Mouse (Mus musculus) hematopoietic stem cell, adult 5-6 weeks (primary cell): Measurements from ENCODE around the gene 4930402F06Rik. TPM values are rescaled to one million over a fixed set of nuclear protein-coding genes. Genes with fewer than 3 reads are reported as not detected.

Experiments used
- ATAC-seq, 2 experiments: fragments of 125-278 bp in 1 of 2; replicated peaks in 1 of 2; 2 replicates each; pipeline ENCODE4 v1.8.0; 2016 to 2017; ENCODE audit warnings: inconsistent platforms in 2 of 2, mild to moderate bottlenecking in 2 of 2, moderate number of reproducible peaks in 2 of 2, low read depth in 1 of 2, moderate TSS enrichment in 1 of 2; ENCODE audit not compliant: low FRiP score in 2 of 2, poor library complexity in 2 of 2, severe bottlenecking in 2 of 2, insufficient read depth in 1 of 2, low TSS enrichment in 1 of 2
- total RNA-seq: library from RNA; stranded (forward); fragments of 172-1452, 232-1000 nt; gene quantifications from 2 replicates; pipeline ENCODE4 v1.2.3, GENCODE M21; 2017

The 4930402F06Rik gene
- total RNA-seq, 1 experiment from 2014 or later: not detected

GRCm38 (mm10) chr2:35385441-35385871 is 11.5 kb downstream of the 4930402F06Rik start:
- ATAC-seq: no peak

GRCm38 (mm10) chr2:35379306-35379705 is 17.7 kb downstream of the 4930402F06Rik start:
- no peak for ATAC-seq

GRCm38 (mm10) chr2:35377600-35377999 is 19.4 kb downstream of the 4930402F06Rik start:
- peak; percentile 42 to 51 for ATAC-seq

GRCm38 (mm10) chr2:35373003-35373402 is 24.0 kb downstream of the 4930402F06Rik start:
- no peak for ATAC-seq

- ATAC-seq: no peak
These were observed 26.3 kb downstream of the 4930402F06Rik start for GRCm38 (mm10) chr2:35370686-35371085.

- ATAC-seq: no peak
These were observed 29.3 kb downstream of the 4930402F06Rik start, which contains the start of gene 4930568D16Rik for GRCm38 (mm10) chr2:35367629-35368028. Gene 4930568D16Rik (minus strand): TSS chr2:35367729.

- ATAC-seq: peak; percentile 80 to 91
These were observed 47.8 kb downstream of the 4930402F06Rik start for GRCm38 (mm10) chr2:35349184-35349583.

- peak; percentile 47 to 49; a peak in 2 of 4 replicates for ATAC-seq
These were observed 51.0 kb downstream of the 4930402F06Rik start for GRCm38 (mm10) chr2:35345984-35346383.

- no peak for ATAC-seq
These were observed 54.4 kb downstream of the 4930402F06Rik start for GRCm38 (mm10) chr2:35342605-35343004.

- no peak for ATAC-seq
These were observed 58.3 kb downstream of the 4930402F06Rik start for GRCm38 (mm10) chr2:35338707-35339106.

GRCm38 (mm10) chr2:35338036-35338435 is 58.9 kb downstream of the 4930402F06Rik start:
- no peak for ATAC-seq

GRCm38 (mm10) chr2:35337419-35337818 is 59.6 kb downstream of the 4930402F06Rik start:
- ATAC-seq: no peak

- peak; percentile 96 to 97 for ATAC-seq
These were observed 60.3 kb downstream of the 4930402F06Rik start, which contains the start of gene Stom for GRCm38 (mm10) chr2:35336388-35337280. Gene Stom (minus strand): TSS chr2:35336976.

GRCm38 (mm10) chr2:35335620-35336019 is 61.4 kb downstream of the 4930402F06Rik start:
- no peak for ATAC-seq

- no peak for ATAC-seq
These were observed 63.3 kb downstream of the 4930402F06Rik start for GRCm38 (mm10) chr2:35333670-35334069.

GRCm38 (mm10) chr2:35331205-35331604 is 65.8 kb downstream of the 4930402F06Rik start:
- ATAC-seq: no peak

- ATAC-seq: no peak
These were observed 67.9 kb downstream of the 4930402F06Rik start for GRCm38 (mm10) chr2:35329061-35329460.

GRCm38 (mm10) chr2:35328064-35328792 is 68.7 kb downstream of the 4930402F06Rik start:
- 0 out of 4 replicates have a peak, but pooled peaks of 1 of the 2 experiments have one; percentile 15 for ATAC-seq
